Mouse (Mus musculus): ENCODE results near the gene Mtus2.
"Not testable (repeated sequence)": the region's sequence is repeated elsewhere in the genome, so short reads cannot be mapped to it uniquely, and the experiment has no call there.

Mtus2 gene

GRCm38 (mm10) chr5:148272771-148273170, 315.7 kb downstream of the Mtus2 start:
- DNase-seq (ENCODE audit: low read depth, low spot score), result no peak

GRCm38 (mm10) chr5:148278233-148278632, 321.1 kb downstream of the Mtus2 start:
- DNase-seq (ENCODE audit: low read depth, low spot score), result peak; percentile 55

- DNase-seq (ENCODE audit: low read depth, low spot score), result no peak
Observed at GRCm38 (mm10) chr5:148280321-148280720, 323.2 kb downstream of the Mtus2 start.

GRCm38 (mm10) chr5:148282093-148282492, 325.0 kb downstream of the Mtus2 start:
- no peak for DNase-seq (ENCODE audit: low read depth, low spot score)

- DNase-seq (ENCODE audit: low read depth, low spot score), result no peak
Observed at GRCm38 (mm10) chr5:148282631-148283030, 325.5 kb downstream of the Mtus2 start.

- DNase-seq (ENCODE audit: low read depth, low spot score), result no peak
Observed at GRCm38 (mm10) chr5:148283177-148283576, 326.1 kb downstream of the Mtus2 start.

- DNase-seq (ENCODE audit: low read depth, low spot score), result no peak
Observed at GRCm38 (mm10) chr5:148283584-148283983, 326.5 kb downstream of the Mtus2 start.

- DNase-seq (ENCODE audit: low read depth, low spot score), result no peak
Observed at GRCm38 (mm10) chr5:148287529-148287928, 330.4 kb downstream of the Mtus2 start.

GRCm38 (mm10) chr5:148288804-148289203, 331.7 kb downstream of the Mtus2 start:
- peak; percentile 53 for DNase-seq (ENCODE audit: low read depth, low spot score)

- no peak for DNase-seq (ENCODE audit: low read depth, low spot score)
Observed at GRCm38 (mm10) chr5:148289951-148290350, 332.8 kb downstream of the Mtus2 start.

- DNase-seq (ENCODE audit: low read depth, low spot score), result peak; percentile 69
Observed at GRCm38 (mm10) chr5:148292862-148293261, 335.7 kb downstream of the Mtus2 start.

GRCm38 (mm10) chr5:148293346-148293745, 336.2 kb downstream of the Mtus2 start:
- peak; percentile 89 for DNase-seq (ENCODE audit: low read depth, low spot score)

- DNase-seq (ENCODE audit: low read depth, low spot score), result peak; percentile 81
Observed at GRCm38 (mm10) chr5:148302968-148303367, 345.8 kb downstream of the Mtus2 start.

- peak; percentile 46 for DNase-seq (ENCODE audit: low read depth, low spot score)
Observed at GRCm38 (mm10) chr5:148304112-148304511, 347.0 kb downstream of the Mtus2 start.

GRCm38 (mm10) chr5:148310790-148311189, 353.7 kb downstream of the Mtus2 start:
- peak; percentile 55 for DNase-seq (ENCODE audit: low read depth, low spot score)

GRCm38 (mm10) chr5:148312443-148312842, 355.3 kb downstream of the Mtus2 start:
- DNase-seq (ENCODE audit: low read depth, low spot score), result no peak

- DNase-seq (ENCODE audit: low read depth, low spot score), result no peak
Observed at GRCm38 (mm10) chr5:148314931-148315330, 357.8 kb downstream of the Mtus2 start.

- DNase-seq (ENCODE audit: low read depth, low spot score), result peak; percentile 71
Observed at GRCm38 (mm10) chr5:148325317-148325885, 368.3 kb downstream of the Mtus2 start.

- not testable (repeated sequence) for DNase-seq (ENCODE audit: low read depth, low spot score)
Observed at GRCm38 (mm10) chr5:148326295-148326694, 369.2 kb downstream of the Mtus2 start.

- no peak for DNase-seq (ENCODE audit: low read depth, low spot score)
Observed at GRCm38 (mm10) chr5:148328982-148329381, 371.9 kb downstream of the Mtus2 start.

- no peak for DNase-seq (ENCODE audit: low read depth, low spot score)
Observed at GRCm38 (mm10) chr5:148331229-148331776, 374.2 kb downstream of the Mtus2 start.

- no peak for DNase-seq (ENCODE audit: low read depth, low spot score)
Observed at GRCm38 (mm10) chr5:148331926-148332621, 375.0 kb downstream of the Mtus2 start.

- DNase-seq (ENCODE audit: low read depth, low spot score), result peak; percentile 87
Observed at GRCm38 (mm10) chr5:148332622-148332974, 375.5 kb downstream of the Mtus2 start.
